Mouse (Mus musculus) spleen, adult 2 months (tissue): ENCODE measurements around the gene Nek5.

ENCODE experiments used
- CTCF ChIP-seq: fragments of 200-500 bp; IDR thresholded peaks from 2 replicates; pipeline ENCODE4 v1.5.1; 2011; ENCODE audit warnings: mild to moderate bottlenecking, inconsistent platforms; ENCODE audit not compliant: insufficient read depth, insufficient read length, insufficient replicate concordance; ENCODE audit errors: extremely low read depth
- POLR2A ChIP-seq: fragments of 200-500 bp; IDR thresholded peaks from 2 replicates; pipeline ENCODE4 v1.6.1; 2011; ENCODE audit warnings: low read depth, low read length, inconsistent platforms

DNA sequence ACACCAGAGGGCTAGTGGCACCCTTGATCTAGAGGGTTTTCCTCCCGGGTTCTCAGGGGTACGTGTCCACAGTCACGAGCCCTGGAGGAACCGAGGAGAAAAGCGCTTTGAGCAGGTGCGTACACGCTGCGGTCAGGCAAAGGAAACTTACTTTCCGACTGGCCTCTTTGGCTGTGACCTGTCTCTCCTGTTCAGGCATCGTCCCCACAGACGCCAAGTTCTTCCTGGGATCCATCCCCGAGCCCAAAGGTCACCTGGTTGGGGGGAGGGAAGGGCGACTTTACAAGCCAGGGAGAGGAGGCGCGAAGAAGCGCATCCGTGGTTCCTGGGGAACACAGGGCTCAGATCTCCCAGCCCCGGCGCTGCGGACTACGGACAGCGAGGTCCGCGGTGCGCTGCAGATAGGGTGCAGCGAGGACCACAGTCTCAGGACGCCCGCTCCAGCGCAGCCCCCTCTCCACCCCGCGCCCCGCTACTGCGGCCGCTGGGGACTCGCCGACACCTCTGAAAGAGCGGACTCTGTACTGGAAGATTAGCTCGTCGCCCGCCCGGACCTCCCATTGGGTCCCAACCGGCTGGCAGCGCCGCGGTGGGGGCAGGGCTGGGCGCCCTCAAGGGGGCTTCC, 64.9 kb downstream of the Nek5 start, which contains the start of gene Atp7b:
- TF ChIP-seq CTCF (no peak), POLR2A (no peak)
